Mouse (Mus musculus) liver, embryonic 14.5 days (tissue): ENCODE data around the gene Tprgl.

Experiments
- CTCF ChIP-seq: IDR thresholded peaks from 2 replicates; pipeline ENCODE4 v1.5.1; 2016; ENCODE audit warnings: antibody characterized with exemption, low read depth, control low read depth
- EP300 ChIP-seq: IDR thresholded peaks from 2 replicates; pipeline ENCODE4 v1.6.1; 2016; ENCODE audit warnings: antibody characterized with exemption, low read depth

DNA sequence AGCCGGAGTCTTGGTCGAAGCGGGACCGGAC lies 20.5 kb downstream of the Tprgl start, which contains the start of gene Trp73:
- TF ChIP-seq CTCF (no peak), EP300 (no peak)
